Mouse (Mus musculus) kidney, postnatal 0 days (tissue): Measurements from ENCODE around the gene Mlxip. TPM values are rescaled to one million over a fixed set of nuclear protein-coding genes. Genes with fewer than 3 reads are reported as not detected.

Experiments used
- ATAC-seq: fragments of 200-750 bp; cut with Nextera tagmentation; replicated peaks from 2 replicates; pipeline ENCODE4 v1.8.0; 2017; ENCODE audit warnings: low read depth, moderate number of reproducible peaks, moderate TSS enrichment, moderate library complexity; ENCODE audit not compliant: low FRiP score
- DNase-seq: peaks from one replicate; pipeline ENCODE4 v3.0.0-alpha.2; 2016; ENCODE audit warnings: low spot score
- H3K27ac ChIP-seq: fragments of 300-500 bp; sonication (generic); 2 replicates; pipeline ENCODE4 v1.5.1; 2014; ENCODE audit warnings: mild to moderate bottlenecking
- H3K27me3 ChIP-seq: fragments of 300-500 bp; sonication (generic); 2 replicates; pipeline ENCODE4 v1.6.1; 2014; ENCODE audit warnings: low read length, mixed read lengths; ENCODE audit not compliant: insufficient read depth
- H3K36me3 ChIP-seq: fragments of 300-500 bp; sonication (generic); 2 replicates; pipeline ENCODE4 v1.6.1; 2014; ENCODE audit warnings: low read length, mixed read lengths; ENCODE audit not compliant: insufficient read depth
- H3K4me1 ChIP-seq: fragments of 300-500 bp; sonication (generic); replicated peaks from 2 replicates; pipeline ENCODE4 v1.6.1; 2014; ENCODE audit warnings: antibody characterized with exemption, low read length, mixed read lengths; ENCODE audit not compliant: insufficient read depth
- H3K4me2 ChIP-seq: fragments of 300-500 bp; sonication (generic); 2 replicates; pipeline ENCODE4 v1.6.1; 2014; ENCODE audit warnings: mild to moderate bottlenecking, low read length, moderate library complexity, mixed read lengths
- H3K4me3 ChIP-seq: fragments of 300-500 bp; sonication (generic); replicated peaks from 2 replicates; pipeline ENCODE4 v1.5.1; 2014; ENCODE audit warnings: low read depth, low read length
- H3K9ac ChIP-seq: fragments of 300-500 bp; sonication (generic); 2 replicates; pipeline ENCODE4 v1.6.1; 2014; ENCODE audit warnings: low read depth, low read length
- H3K9me3 ChIP-seq: fragments of 300-500 bp; sonication (generic); replicated peaks from 2 replicates; pipeline ENCODE4 v1.6.1; 2016; ENCODE audit warnings: low read length, inconsistent platforms, mixed read lengths
- CTCF ChIP-seq: IDR thresholded peaks from 2 replicates; pipeline ENCODE4 v1.5.1; 2016; ENCODE audit warnings: antibody characterized with exemption, low read depth, mild to moderate bottlenecking, moderate library complexity
- WGBS: fragments of 180-500 bp; shearing (Covaris S2); extraction: QIAGEN DNeasy Blood & Tissue Kit; methylation state at CpG from one replicate; pipeline ENCODE4 v1.1.7; 2014; 5-methylcytosine and 5-hydroxymethylcytosine counted together
- polyA plus RNA-seq: library from polyadenylated mRNA; unstranded; fragments of >200 nt; fragmentation: Nextera tagmentation; extraction: Ambion mirVana; gene quantifications from 2 replicates; pipeline ENCODE4 v1.2.1, GENCODE M21; 2015

The Mlxip gene
- polyA plus RNA-seq: 13.8 and 14.9 TPM in 2 replicates

DNA sequence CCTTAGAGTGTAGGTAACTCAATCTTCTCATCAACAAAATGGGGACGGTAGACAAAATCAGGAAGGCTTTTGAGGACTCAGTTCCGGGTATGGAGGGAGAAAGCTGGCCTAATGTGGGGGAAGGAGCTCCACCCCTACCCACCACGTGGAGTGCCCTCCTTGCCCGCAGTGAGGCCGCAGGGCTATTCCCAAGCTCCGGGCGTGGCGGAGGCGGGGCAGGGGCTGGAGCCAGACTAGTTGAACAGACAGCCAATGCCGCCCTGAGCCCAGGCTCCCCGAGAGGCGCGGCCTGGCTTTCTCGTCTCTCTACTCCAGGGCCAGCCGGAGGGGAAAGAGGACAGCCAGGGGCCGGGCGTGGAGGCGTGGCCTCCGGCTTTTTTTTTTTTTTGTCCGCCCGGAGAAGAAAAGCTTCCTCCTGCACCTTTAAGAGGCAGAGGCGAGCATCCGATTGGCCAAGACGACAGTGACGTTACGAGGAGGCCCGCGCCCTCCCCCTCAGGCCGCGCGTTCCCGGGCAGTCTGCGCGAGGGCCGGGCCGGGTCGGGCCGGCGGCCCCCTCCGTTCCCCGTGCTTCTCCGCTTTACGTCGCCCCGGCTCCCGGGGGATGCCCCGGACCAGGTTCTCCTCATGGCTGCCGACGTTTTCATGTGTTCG, at the start of gene Mlxip:
Gene Mlxip, plus strand, starts transcription at position 496 of the 654 bp plus-strand sequence.
- Histone ChIP-seq H3K27ac (peak within 1 kb of the TSS; percentile 83), H3K4me1 (peaks cover 24% of the 10 kb centered on the region), H3K27me3 (no peaks in the 10 kb centered on the region), H3K36me3 (no peaks in the 10 kb centered on the region), H3K4me3 (peak within 1 kb of the TSS; percentile 80), H3K9ac (peak within 1 kb of the TSS; percentile 88), H3K9me3 (no peaks in the 10 kb centered on the region), H3K4me2 (peak within 1 kb of the TSS; percentile 77)
- ATAC-seq (peak; percentile 97), DNase-seq (peak; percentile 98)
- 0 out of 2 replicates have a peak, but pooled peaks have one; percentile 15 for TF ChIP-seq CTCF
- under 1% methylated on average over 42 of the region's 50 CpGs for WGBS

DNA sequence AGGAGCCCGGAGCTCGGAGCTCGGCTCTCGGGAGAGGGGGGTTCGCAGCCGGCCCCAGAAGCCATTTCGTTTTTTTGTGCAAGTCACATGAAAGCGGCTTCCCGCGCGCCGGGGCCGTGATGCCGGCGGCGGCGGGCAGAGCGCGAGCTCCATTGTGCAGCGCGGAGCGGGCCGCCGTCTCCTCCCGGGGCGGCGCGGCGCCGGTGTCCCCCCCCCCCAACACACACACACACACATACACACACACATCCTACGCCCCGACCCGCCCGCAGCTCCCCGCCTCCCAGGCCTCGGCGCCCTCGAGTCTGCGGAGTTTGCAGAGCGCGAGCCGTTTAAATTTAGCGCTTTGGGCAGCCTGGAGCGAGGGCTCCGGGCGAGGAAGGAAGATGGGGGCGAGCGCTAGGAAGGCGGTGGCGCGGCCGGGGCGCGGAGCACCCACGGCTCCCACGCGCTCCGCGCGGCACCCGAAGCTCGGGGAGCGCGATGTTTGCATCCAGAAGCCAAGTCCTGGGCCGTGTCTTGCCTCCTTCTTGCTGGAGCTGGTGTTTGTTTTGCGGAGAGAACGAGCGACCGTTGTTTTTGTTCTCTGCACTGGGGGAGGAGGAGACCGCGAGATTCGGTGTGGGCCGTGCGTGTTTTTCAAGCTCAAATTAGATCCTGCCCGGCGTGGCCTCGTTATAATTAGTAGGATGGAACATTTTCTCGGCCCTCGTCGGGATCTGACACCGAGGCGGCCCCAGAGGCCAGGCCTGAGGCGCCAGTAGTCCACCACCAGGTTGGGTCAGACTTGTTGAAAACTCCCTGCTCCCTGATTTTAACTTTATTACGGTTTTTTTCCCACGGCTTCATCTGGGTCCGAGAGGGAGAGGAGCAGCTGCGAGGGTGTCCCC, 49.4 kb upstream of the Mlxip start:
- no peaks in the 10 kb centered on the region for H3K9me3 ChIP-seq
- no peaks in the 10 kb centered on the region for H3K36me3 ChIP-seq
- no peak for TF ChIP-seq CTCF
- under 1% methylated on average over 85 of the region's 87 CpGs for WGBS
- peaks cover 10% of the 10 kb centered on the region; the same call in 1 of the 2 replicates for H3K4me1 ChIP-seq
- H3K27me3 ChIP-seq: no peaks in the 10 kb centered on the region
- ATAC-seq (no peak), DNase-seq (peak; percentile 73)
- H3K27ac ChIP-seq: peak overlapping the region; percentile 99
- H3K4me3 ChIP-seq: peak overlapping the region; percentile 97
- peak overlapping the region; percentile 97 for H3K9ac ChIP-seq
- H3K4me2 ChIP-seq: peak overlapping the region; percentile 95

DNA sequence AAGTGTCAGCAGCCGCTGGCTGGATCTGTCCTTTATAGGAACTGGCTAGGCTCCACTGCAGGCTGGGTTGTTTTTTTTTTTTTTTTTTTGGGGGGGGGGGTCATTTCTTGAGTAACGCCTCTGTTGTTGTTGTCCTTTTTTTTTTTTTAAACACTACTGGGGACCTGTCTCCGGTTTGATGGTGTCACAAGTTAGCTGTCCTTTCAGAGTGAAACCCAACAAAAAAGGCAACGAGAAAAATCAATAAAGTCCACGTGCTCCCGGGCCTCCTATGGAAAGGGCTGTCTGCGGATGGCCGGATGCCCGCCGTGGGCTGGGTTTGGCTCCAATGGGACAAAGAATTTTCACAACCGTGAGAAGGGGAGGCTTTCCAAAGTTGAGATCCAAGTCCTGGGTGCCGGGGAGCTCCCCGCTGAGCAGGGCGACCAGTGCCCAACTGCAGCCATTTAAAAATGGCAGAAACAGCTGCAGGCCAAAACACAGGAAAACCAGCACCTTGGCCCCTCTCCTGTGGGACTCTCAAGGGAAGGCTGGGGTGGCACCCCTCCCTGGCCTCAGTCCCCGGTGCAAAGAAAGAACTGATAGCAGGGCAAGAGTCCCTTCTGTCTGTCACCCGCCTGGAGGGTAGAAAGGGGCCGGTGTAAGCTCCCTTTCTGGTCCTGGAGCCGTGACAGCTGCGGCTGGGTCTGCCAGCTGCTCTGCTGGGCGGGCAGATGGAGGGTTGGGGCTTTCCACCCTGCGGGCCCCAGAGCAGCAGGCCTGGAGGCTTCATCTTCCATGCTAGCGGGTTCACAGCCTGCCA, 48.5 kb upstream of the Mlxip start:
- H3K9me3 ChIP-seq: no peaks in the 10 kb centered on the region
- peak overlapping the region; percentile 95 for H3K4me2 ChIP-seq
- H3K36me3 ChIP-seq: no peaks in the 10 kb centered on the region
- DNase-seq (peak; percentile 65), ATAC-seq (peak; percentile 5; the same call in 1 of the 2 replicates)
- TF ChIP-seq CTCF: no peak
- peak overlapping the region; percentile 99 for H3K27ac ChIP-seq
- H3K4me1 ChIP-seq: peaks cover 18% of the 10 kb centered on the region; the same call in 1 of the 2 replicates
- WGBS: 3% methylated on average over 22 of the region's 22 CpGs
- H3K27me3 ChIP-seq: no peaks in the 10 kb centered on the region
- peak overlapping the region; percentile 97 for H3K4me3 ChIP-seq
- peak overlapping the region; percentile 97 for H3K9ac ChIP-seq

DNA sequence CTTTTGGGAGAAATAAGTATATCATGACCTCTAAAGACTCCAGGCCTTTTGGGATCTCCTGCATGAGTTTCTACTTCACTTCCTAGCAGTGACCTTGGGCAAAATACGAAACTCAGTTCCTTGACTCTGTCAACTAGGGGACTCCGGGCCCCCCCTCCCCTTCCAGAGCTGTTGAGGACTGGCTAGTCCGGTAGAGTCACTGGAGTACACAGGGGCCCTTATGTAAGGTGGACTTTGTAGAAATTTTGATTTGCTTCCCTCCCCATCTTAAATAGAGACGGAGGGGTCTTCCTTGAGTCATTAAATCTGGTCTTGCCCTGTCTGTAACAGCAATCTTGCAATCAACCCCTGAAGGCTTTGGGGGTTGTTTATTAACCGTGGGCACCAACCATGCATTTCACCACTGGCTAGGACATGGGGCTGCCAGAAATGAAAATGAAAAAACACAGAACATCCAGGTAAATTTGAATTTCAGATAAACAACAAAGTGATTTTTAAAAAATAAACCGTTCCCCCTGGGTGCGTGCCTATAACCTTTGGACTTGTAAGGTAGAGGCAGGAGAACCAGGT, 47.8 kb upstream of the Mlxip start:
- WGBS: 41% methylated on average over 7 of the region's 7 CpGs
- Histone ChIP-seq H3K9me3 (no peaks in the 10 kb centered on the region), H3K4me2 (peak overlapping the region; percentile 95), H3K27me3 (no peaks in the 10 kb centered on the region), H3K4me1 (peaks cover 20% of the 10 kb centered on the region; the same call in 1 of the 2 replicates), H3K36me3 (no peaks in the 10 kb centered on the region), H3K9ac (peak overlapping the region; percentile 97), H3K4me3 (peak overlapping the region; percentile 97), H3K27ac (peak overlapping the region; percentile 99)
- TF ChIP-seq CTCF: no peak
- peak; percentile 44 for DNase-seq
- peak; percentile 35 for ATAC-seq

DNA sequence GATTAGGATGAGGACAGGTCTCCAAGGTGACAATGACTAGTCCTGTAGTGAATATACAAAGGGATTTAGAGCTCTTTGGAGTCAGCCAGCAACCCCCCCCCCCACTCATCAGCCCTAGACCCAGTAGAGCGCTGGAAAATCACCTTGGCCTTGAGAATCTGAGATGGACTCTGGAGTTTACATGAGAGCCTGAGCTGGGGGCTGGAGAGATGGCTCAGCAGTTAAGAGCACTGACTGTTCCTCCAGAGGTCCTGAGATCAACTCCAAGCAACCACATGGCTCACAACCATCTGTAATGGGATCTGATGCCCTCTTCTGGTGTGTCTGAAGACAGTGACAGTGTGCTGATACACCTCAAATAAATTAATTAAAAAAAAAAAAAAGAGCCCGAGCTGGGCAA, 46.6 kb upstream of the Mlxip start:
- 66% methylated on average over 2 of the region's 2 CpGs for WGBS
- H3K36me3 ChIP-seq: 0 out of 2 replicates have a peak, but pooled peaks cover 4% of the 10 kb centered on the region
- H3K9me3 ChIP-seq: no peaks in the 10 kb centered on the region
- H3K4me2 ChIP-seq: 0 out of 2 replicates have a peak overlapping the region, but pooled peaks have one; percentile 3
- H3K27me3 ChIP-seq: no peaks in the 10 kb centered on the region
- no peak overlapping the region for H3K4me3 ChIP-seq
- H3K27ac ChIP-seq: peak overlapping the region; percentile 99
- ATAC-seq (no peak), DNase-seq (no peak)
- 0 out of 2 replicates have a peak, but pooled peaks have one; percentile 15 for TF ChIP-seq CTCF
- no peak overlapping the region for H3K9ac ChIP-seq
- H3K4me1 ChIP-seq: peaks cover 20% of the 10 kb centered on the region; the same call in 1 of the 2 replicates
